ENCODE assay signal across 21 mouse cellular contexts in genomic region chr3:90428186-90428585, GRCm38 (mm10). TPM values are rescaled to one million over a fixed set of nuclear protein-coding genes. Genes with fewer than 3 reads are reported as not detected.
DNase-seq lines count a peak whose midpoint lies in the region; ATAC-seq and TF ChIP-seq lines count a peak whose summit lies in the region.
"Had no signal": no experiment of that assay in that cellular context is flagged by ENCODE, and none has a peak within 500 bp of the region (broad histone marks: within the 10 kb centered on the region; RNA-seq: fewer than 3 reads in every experiment).

No protein-coding gene starts in this region.

- TF ChIP-seq CTCF in testis, adult 2 months (IDR thresholded peaks at IDR 0.05; ENCODE audit: control insufficient read depth, insufficient read depth, insufficient replicate concordance, low read depth, low read length) = no peak

- no peak overlapping the region for H3K4me3 ChIP-seq in kidney, embryonic 16.5 days (ENCODE audit: low read length)
- no peak overlapping the region for H3K4me3 ChIP-seq in testis, adult 2 months (ENCODE audit: control insufficient read depth, low read depth, low read length)
- H3K4me3 ChIP-seq: embryonic facial prominence, embryonic 12.5 days; heart, embryonic 12.5 days; hindbrain, embryonic 10.5 days; left cerebral cortex, adult 2 months had no signal

- 74% methylated on average over 6 of the region's 6 CpGs for WGBS in kidney, embryonic 16.5 days

- no peaks in the 10 kb centered on the region for H3K9me3 ChIP-seq in kidney, embryonic 16.5 days (ENCODE audit: low read length)
- H3K9me3 ChIP-seq: embryonic facial prominence, embryonic 12.5 days; heart, embryonic 12.5 days; hindbrain, embryonic 10.5 days had no signal

- TF ChIP-seq POLR2A in testis, adult 2 months (IDR thresholded peaks at IDR 0.05; ENCODE audit: control insufficient read depth, low read depth, low read length) = no peak

- no peaks in the 10 kb centered on the region for H3K27me3 ChIP-seq in kidney, embryonic 16.5 days (ENCODE audit: insufficient read depth, low read length)
- H3K27me3 ChIP-seq in testis, adult 2 months (ENCODE audit: control insufficient read depth, insufficient read depth, low read length) = no peaks in the 10 kb centered on the region
- H3K27me3 ChIP-seq: embryonic facial prominence, embryonic 12.5 days; heart, embryonic 12.5 days; Patski had no signal

- H3K27ac ChIP-seq in kidney, embryonic 16.5 days (ENCODE audit: low read length) = peak overlapping the region; percentile 61
- H3K27ac ChIP-seq in testis, adult 2 months (ENCODE audit: control insufficient read depth, insufficient read depth, low read depth, low read length) = peak overlapping the region; percentile 67
- H3K27ac ChIP-seq: embryonic facial prominence, embryonic 12.5 days; hindbrain, embryonic 10.5 days; left cerebral cortex, adult 2 months had no signal

- peaks cover 41% of the 10 kb centered on the region for H3K4me1 ChIP-seq in kidney, embryonic 16.5 days (ENCODE audit: insufficient read depth, low read length)
- peaks cover 3% of the 10 kb centered on the region for H3K4me1 ChIP-seq in testis, adult 2 months (ENCODE audit: control insufficient read depth, insufficient read depth, low read length)

- H3K36me3 ChIP-seq in kidney, embryonic 16.5 days (ENCODE audit: insufficient read depth, low read length) = peaks cover 5% of the 10 kb centered on the region
- H3K36me3 ChIP-seq in testis, adult 2 months (ENCODE audit: control insufficient read depth, insufficient read depth, low read length) = no peaks in the 10 kb centered on the region

- no peak overlapping the region for H3K9ac ChIP-seq in kidney, embryonic 16.5 days (replicated peaks; ENCODE audit: low read length)
- H3K9ac ChIP-seq: embryonic facial prominence, embryonic 12.5 days; heart, embryonic 12.5 days had no signal

- DNase-seq in gastrocnemius, postnatal 14 days = peak; percentile 22
- no peak for DNase-seq in gastrocnemius, postnatal 25 days
- no peak for DNase-seq in kidney, postnatal 14 days
- DNase-seq in testis, postnatal 14 days (ENCODE audit: low spot score) = no peak
- DNase-seq in right cerebral cortex, postnatal 10 days (ENCODE audit: low spot score in 2 of 2) = no peak
- no peak for DNase-seq in adrenal gland, adult (ENCODE audit: inconsistent age in 2 of 2, low spot score in 1 of 2)
- DNase-seq: adrenal gland, postnatal 36 days; cerebellum, adult 9-10 months; right cerebral cortex, adult 18-20 months; thymus, postnatal 36 days had no signal

- intact Hi-C loops in gastrocnemius, postnatal 14 days (cut with DNase I; ENCODE audit: low total_unique reads) = no loop called here

- ATAC-seq in kidney, embryonic 16.5 days (ENCODE audit: low FRiP score, low TSS enrichment) = no peak
- ATAC-seq: activated CD4-positive, CD25-positive, alpha-beta regulatory T cell, adult 4 months; forebrain, embryonic 16.5 days; midbrain, embryonic 16.5 days; Patski had no signal

- no peak overlapping the region for H3K4me2 ChIP-seq in kidney, embryonic 16.5 days (replicated peaks; ENCODE audit: low read depth, low read length)
- H3K4me2 ChIP-seq: embryonic facial prominence, embryonic 12.5 days; heart, embryonic 12.5 days had no signal

RNA-seq across cellular contexts. Expression of gene Ints3, which starts 5.2 kb away (rescaled TPM):
- total RNA-seq in gastrocnemius, postnatal 14 days (2021) = 10 to 100 TPM; 15.7 to 17.7 TPM
- 10 to 100 TPM; 14.5 to 15.9 TPM for total RNA-seq in gastrocnemius, postnatal 25 days (2021)
- polyA plus RNA-seq in kidney, embryonic 16.5 days (2015; fragmentation: Nextera tagmentation; extraction: Ambion mirVana) = 32.7 and 33.3 TPM in 2 replicates
- 18.3 and 19.1 TPM in 2 replicates for polyA plus RNA-seq in testis, adult 2 months (2012; rRNA removed)

RNA-seq across cellular contexts. Expression of gene Npr1, which starts 37.5 kb away (rescaled TPM):
- 10 to 100 TPM; 14.9 to 15.6 TPM for total RNA-seq in gastrocnemius, postnatal 14 days (2021)
- total RNA-seq in gastrocnemius, postnatal 25 days (2021) = 10 to 100 TPM in 1 of 2 experiments, 1 to 10 TPM in 1; 7.7 to 10.8 TPM
- polyA plus RNA-seq in kidney, embryonic 16.5 days (2015; fragmentation: Nextera tagmentation; extraction: Ambion mirVana) = 20.0 and 20.5 TPM in 2 replicates
- polyA plus RNA-seq in testis, adult 2 months (2012; rRNA removed) = 54.5 and 64.8 TPM in 2 replicates
- total RNA-seq: megakaryocyte, adult 5-6 weeks had no signal
- polyA plus RNA-seq: activated CD4-positive, CD25-positive, alpha-beta regulatory T cell, adult 4 months had no signal

RNA-seq across cellular contexts. Expression of gene Slc27a3, which starts 38.4 kb away (rescaled TPM):
- 1 to 10 TPM; 1.9 to 2.3 TPM for total RNA-seq in gastrocnemius, postnatal 14 days (2021)
- 1 to 10 TPM; 1.5 to 1.7 TPM for total RNA-seq in gastrocnemius, postnatal 25 days (2021)
- polyA plus RNA-seq in kidney, embryonic 16.5 days (2015; fragmentation: Nextera tagmentation; extraction: Ambion mirVana) = 15.7 and 18.3 TPM in 2 replicates
- 17.9 and 18.9 TPM in 2 replicates for polyA plus RNA-seq in testis, adult 2 months (2012; rRNA removed)

RNA-seq across cellular contexts. Expression of gene Ilf2, which starts 47.7 kb away (rescaled TPM):
- total RNA-seq in gastrocnemius, postnatal 14 days (2021) = 10 to 100 TPM; 32.6 to 35.9 TPM
- 10 to 100 TPM; 23.4 to 25.6 TPM for total RNA-seq in gastrocnemius, postnatal 25 days (2021)
- polyA plus RNA-seq in kidney, embryonic 16.5 days (2015; fragmentation: Nextera tagmentation; extraction: Ambion mirVana) = 219 and 223 TPM in 2 replicates
- 30.8 and 33.2 TPM in 2 replicates for polyA plus RNA-seq in testis, adult 2 months (2012; rRNA removed)
